In genomic region chr3:96220131-96220764, GRCm38 (mm10) we compare ENCODE assay signal across 9 mouse cellular contexts. TPM values are rescaled to one million over a fixed set of nuclear protein-coding genes. Genes with fewer than 3 reads are reported as not detected.
DNase-seq lines count a peak whose midpoint lies in the region; ATAC-seq and TF ChIP-seq lines count a peak whose summit lies in the region.
"Not testable (repeated sequence)": the region's sequence is repeated elsewhere in the genome, so short reads cannot be mapped to it uniquely, and the experiment has no call there.
"Had no signal": no experiment of that assay in that cellular context is flagged by ENCODE, and none has a peak within 500 bp of the region (broad histone marks: within the 10 kb centered on the region; RNA-seq: fewer than 3 reads in every experiment).

No protein-coding gene starts in this region.

- not testable (repeated sequence) for H3K36me3 ChIP-seq in heart, embryonic 14.5 days (ENCODE audit: control insufficient read depth, insufficient read depth, low read length); kidney, adult 2 months (ENCODE audit: control insufficient read depth, insufficient read depth, low read length); liver, embryonic 15.5 days (replicated peaks); midbrain, embryonic 15.5 days (replicated peaks); splenic B cell, adult 2 months (ENCODE audit: control insufficient read depth, insufficient read depth, low read length, poor library complexity, severe bottlenecking)

- H3K27me3 ChIP-seq in heart, embryonic 14.5 days (ENCODE audit: control insufficient read depth, insufficient read depth, low read length); kidney, adult 2 months (replicated peaks; ENCODE audit: control insufficient read depth, insufficient read depth, low read length); liver, embryonic 15.5 days; midbrain, embryonic 15.5 days (replicated peaks); splenic B cell, adult 2 months (ENCODE audit: control insufficient read depth, insufficient read depth, low read length, poor library complexity, severe bottlenecking): not testable (repeated sequence)

- H3K4me2 ChIP-seq in heart, embryonic 14.5 days (ENCODE audit: low read length), result peak overlapping the region; percentile 76
- peak overlapping the region; percentile 88 for H3K4me2 ChIP-seq in liver, embryonic 15.5 days
- H3K4me2 ChIP-seq in midbrain, embryonic 15.5 days, result peak overlapping the region; percentile 93

- under 1% methylated on average over 46 of the region's 47 CpGs for WGBS in bone marrow, adult 2 months
- under 1% methylated on average over 33 of the region's 47 CpGs for WGBS in heart, embryonic 14.5 days
- WGBS in kidney, adult 2 months, result 1% methylated on average over 36 of the region's 47 CpGs
- under 1% methylated on average over 43 of the region's 47 CpGs for WGBS in liver, embryonic 15.5 days (ENCODE audit: insufficient replicate concordance)
- under 1% methylated on average over 32 of the region's 47 CpGs for WGBS in midbrain, embryonic 15.5 days

- DNase-seq in CD4-positive helper T cell, adult 2 months (ENCODE audit: low read depth, low spot score), result peak; percentile 69
- DNase-seq in kidney, adult 2 months, result not testable (repeated sequence)
- DNase-seq in splenic B cell, adult 2 months (ENCODE audit: low read depth, low spot score), result peak; percentile 58

- not testable (repeated sequence) for TF ChIP-seq CTCF in bone marrow, adult 2 months (IDR thresholded peaks at IDR 0.05; ENCODE audit: control insufficient read depth, insufficient read depth, low read length); embryonic fibroblast, embryonic 13.5 days (IDR thresholded peaks at IDR 0.05; ENCODE audit: borderline replicate concordance, insufficient read depth, low read length); kidney, adult 2 months (conservative IDR thresholded peaks at IDR 0.05; ENCODE audit: insufficient read depth, insufficient read length, low read depth, low read length)

- H3K4me3 ChIP-seq in bone marrow, adult 2 months (replicated peaks; ENCODE audit: control insufficient read depth, low read depth, low read length), result peak overlapping the region; percentile 67
- H3K4me3 ChIP-seq in embryonic fibroblast, embryonic 13.5 days (ENCODE audit: insufficient read depth, low read length), result peak overlapping the region; percentile 74
- H3K4me3 ChIP-seq in heart, embryonic 14.5 days (ENCODE audit: control insufficient read depth in 1 of 2, insufficient read depth in 1 of 2, low read depth in 1 of 2, low read length in 2 of 2), result peak overlapping the region; percentile 60 to 72
- peak overlapping the region; percentile 74 for H3K4me3 ChIP-seq in kidney, adult 2 months (ENCODE audit: insufficient read depth, low read depth, low read length)
- peak overlapping the region; percentile 64 for H3K4me3 ChIP-seq in liver, embryonic 15.5 days (replicated peaks)
- peak overlapping the region; percentile 74 for H3K4me3 ChIP-seq in midbrain, embryonic 15.5 days

- not testable (repeated sequence) for ATAC-seq in heart, embryonic 14.5 days (ENCODE audit: insufficient number of reproducible peaks, insufficient read depth, low FRiP score, low read depth)
- ATAC-seq in liver, embryonic 15.5 days (ENCODE audit: insufficient read depth), result peak; percentile 11; the same call in 1 of the 2 replicates
- peak; percentile 32 for ATAC-seq in midbrain, embryonic 15.5 days (replicated peaks)

- not testable (repeated sequence) for H3K9me3 ChIP-seq in heart, embryonic 14.5 days (ENCODE audit: control insufficient read depth, low read length); liver, embryonic 15.5 days (replicated peaks); midbrain, embryonic 15.5 days

- H3K9ac ChIP-seq in heart, embryonic 14.5 days (ENCODE audit: low read length), result peak overlapping the region; percentile 93
- H3K9ac ChIP-seq in liver, embryonic 15.5 days, result peak overlapping the region; percentile 84
- peak overlapping the region; percentile 87 for H3K9ac ChIP-seq in midbrain, embryonic 15.5 days

- H3K4me1 ChIP-seq in bone marrow, adult 2 months (ENCODE audit: control insufficient read depth, insufficient read depth, low read length); embryonic fibroblast, embryonic 13.5 days (ENCODE audit: control insufficient read depth, insufficient read depth, low read length): not testable (repeated sequence)
- H3K4me1 ChIP-seq in heart, embryonic 14.5 days (ENCODE audit: control insufficient read depth in 2 of 2, insufficient read depth in 2 of 2, low read length in 2 of 2), result peaks cover 9 to 27% of the 10 kb centered on the region in 2 experiments
- peaks cover 15% of the 10 kb centered on the region; the same call in 1 of the 2 replicates for H3K4me1 ChIP-seq in kidney, adult 2 months (ENCODE audit: control insufficient read depth, insufficient read depth, low read length)
- peaks cover 49% of the 10 kb centered on the region for H3K4me1 ChIP-seq in liver, embryonic 15.5 days (replicated peaks)
- peaks cover 23% of the 10 kb centered on the region for H3K4me1 ChIP-seq in midbrain, embryonic 15.5 days

- peak overlapping the region; percentile 98 for H3K27ac ChIP-seq in bone marrow, adult 2 months (ENCODE audit: control insufficient read depth, insufficient read depth, low read depth, low read length, poor library complexity)
- peak overlapping the region; percentile 97 for H3K27ac ChIP-seq in embryonic fibroblast, embryonic 13.5 days (ENCODE audit: insufficient read depth, low read length)
- peak overlapping the region; percentile 95 to 100 for H3K27ac ChIP-seq in heart, embryonic 14.5 days (replicated peaks in 1 of 2; ENCODE audit: control insufficient read depth in 1 of 2, insufficient read depth in 1 of 2, low read depth in 2 of 2, low read length in 2 of 2)
- peak overlapping the region; percentile 94 for H3K27ac ChIP-seq in kidney, adult 2 months (ENCODE audit: insufficient read depth, low read depth, low read length)
- H3K27ac ChIP-seq in liver, embryonic 15.5 days (replicated peaks), result peak overlapping the region; percentile 100
- H3K27ac ChIP-seq in midbrain, embryonic 15.5 days, result peak overlapping the region; percentile 98

- not testable (repeated sequence) for TF ChIP-seq POLR2A in bone marrow, adult 2 months (IDR thresholded peaks at IDR 0.05; ENCODE audit: borderline replicate concordance, control insufficient read depth, low read depth, low read length); kidney, adult 2 months (IDR thresholded peaks at IDR 0.05; ENCODE audit: low read depth, low read length)
- TF ChIP-seq POLR2A in embryonic fibroblast, embryonic 13.5 days (IDR thresholded peaks at IDR 0.05; ENCODE audit: low read depth, low read length), result peak; percentile 23

RNA-seq across cellular contexts. Expression of gene Hist2h2ac, which starts 0.4 kb away (rescaled TPM):
- 7.5 and 25.1 TPM in 2 replicates for polyA plus RNA-seq in bone marrow, adult 2 months (2011; ENCODE audit: insufficient read depth, insufficient read length, low replicate concordance, missing spikeins)
- 4.4 and 5.3 TPM in 2 replicates for polyA plus RNA-seq in embryonic fibroblast, embryonic 13.5 days (2011; ENCODE audit: insufficient read length, low read depth, missing spikeins)
- polyA plus RNA-seq in heart, embryonic 14.5 days (2014; fragmentation: Nextera tagmentation; extraction: Ambion mirVana), result 3.2 and 4.7 TPM in 2 replicates
- 3.7 and 6.3 TPM in 2 replicates for polyA plus RNA-seq in kidney, adult 2 months (2012; rRNA removed)
- polyA plus RNA-seq in liver, embryonic 15.5 days (2015; fragmentation: Nextera tagmentation; extraction: Ambion mirVana), result 16.1 and 18.0 TPM in 2 replicates
- 1.8 and 2.2 TPM in 2 replicates for polyA plus RNA-seq in midbrain, embryonic 15.5 days (2015; fragmentation: Nextera tagmentation; extraction: Ambion mirVana)

RNA-seq across cellular contexts. Expression of gene Hist2h2ab, which starts 0.6 kb away (rescaled TPM):
- polyA plus RNA-seq in bone marrow, adult 2 months (2011; ENCODE audit: insufficient read depth, insufficient read length, low replicate concordance, missing spikeins), result 26.5 TPM in 1 of 2 replicates, not detected in the other
- polyA plus RNA-seq in embryonic fibroblast, embryonic 13.5 days (2011; ENCODE audit: insufficient read length, low read depth, missing spikeins), result not detected in 2 replicates
- 1.3 TPM in 1 of 2 replicates, not detected in the other for polyA plus RNA-seq in heart, embryonic 14.5 days (2014; fragmentation: Nextera tagmentation; extraction: Ambion mirVana)
- polyA plus RNA-seq in kidney, adult 2 months (2012; rRNA removed), result 0.66 and 1.7 TPM in 2 replicates
- polyA plus RNA-seq in liver, embryonic 15.5 days (2015; fragmentation: Nextera tagmentation; extraction: Ambion mirVana), result 0.40 and 0.58 TPM in 2 replicates
- polyA plus RNA-seq in midbrain, embryonic 15.5 days (2015; fragmentation: Nextera tagmentation; extraction: Ambion mirVana), result 0.92 TPM in 1 of 2 replicates, not detected in the other
- polyA plus RNA-seq: CD4-positive, CD25-positive, alpha-beta regulatory T cell, adult 4 months had no signal

RNA-seq across cellular contexts. Expression of gene Hist2h2be, which starts 0.7 kb away (rescaled TPM):
- 8.6 and 9.4 TPM in 2 replicates for polyA plus RNA-seq in bone marrow, adult 2 months (2011; ENCODE audit: insufficient read depth, insufficient read length, low replicate concordance, missing spikeins)
- 1.1 and 1.2 TPM in 2 replicates for polyA plus RNA-seq in embryonic fibroblast, embryonic 13.5 days (2011; ENCODE audit: insufficient read length, low read depth, missing spikeins)
- 6.8 and 7.6 TPM in 2 replicates for polyA plus RNA-seq in heart, embryonic 14.5 days (2014; fragmentation: Nextera tagmentation; extraction: Ambion mirVana)
- polyA plus RNA-seq in kidney, adult 2 months (2012; rRNA removed), result 5.1 and 6.0 TPM in 2 replicates
- polyA plus RNA-seq in liver, embryonic 15.5 days (2015; fragmentation: Nextera tagmentation; extraction: Ambion mirVana), result 6.5 and 7.7 TPM in 2 replicates
- 5.1 and 5.4 TPM in 2 replicates for polyA plus RNA-seq in midbrain, embryonic 15.5 days (2015; fragmentation: Nextera tagmentation; extraction: Ambion mirVana)

RNA-seq across cellular contexts. Expression of gene Bola1, which starts 0.7 kb away (rescaled TPM):
- polyA plus RNA-seq in bone marrow, adult 2 months (2011; ENCODE audit: insufficient read depth, insufficient read length, low replicate concordance, missing spikeins), result 11.5 and 12.7 TPM in 2 replicates
- 9.6 and 10.4 TPM in 2 replicates for polyA plus RNA-seq in embryonic fibroblast, embryonic 13.5 days (2011; ENCODE audit: insufficient read length, low read depth, missing spikeins)
- polyA plus RNA-seq in heart, embryonic 14.5 days (2014; fragmentation: Nextera tagmentation; extraction: Ambion mirVana), result 50.2 and 56.1 TPM in 2 replicates
- 67.8 and 79.8 TPM in 2 replicates for polyA plus RNA-seq in kidney, adult 2 months (2012; rRNA removed)
- 32.1 and 34.6 TPM in 2 replicates for polyA plus RNA-seq in liver, embryonic 15.5 days (2015; fragmentation: Nextera tagmentation; extraction: Ambion mirVana)
- polyA plus RNA-seq in midbrain, embryonic 15.5 days (2015; fragmentation: Nextera tagmentation; extraction: Ambion mirVana), result 51.0 and 59.9 TPM in 2 replicates

RNA-seq across cellular contexts. Expression of gene Hist2h3c2, which starts 18.7 kb away (rescaled TPM):
- 50.6 and 79.9 TPM in 2 replicates for polyA plus RNA-seq in bone marrow, adult 2 months (2011; ENCODE audit: insufficient read depth, insufficient read length, low replicate concordance, missing spikeins)
- 10.0 and 16.5 TPM in 2 replicates for polyA plus RNA-seq in embryonic fibroblast, embryonic 13.5 days (2011; ENCODE audit: insufficient read length, low read depth, missing spikeins)
- 3.2 and 6.4 TPM in 2 replicates for polyA plus RNA-seq in heart, embryonic 14.5 days (2014; fragmentation: Nextera tagmentation; extraction: Ambion mirVana)
- polyA plus RNA-seq in kidney, adult 2 months (2012; rRNA removed), result 8.6 and 12.9 TPM in 2 replicates
- 10.8 and 13.6 TPM in 2 replicates for polyA plus RNA-seq in liver, embryonic 15.5 days (2015; fragmentation: Nextera tagmentation; extraction: Ambion mirVana)
- 2.3 and 2.4 TPM in 2 replicates for polyA plus RNA-seq in midbrain, embryonic 15.5 days (2015; fragmentation: Nextera tagmentation; extraction: Ambion mirVana)
- polyA plus RNA-seq: CD4-positive, CD25-positive, alpha-beta regulatory T cell, adult 4 months had no signal
